Mouse (Mus musculus): ENCODE data around the gene Akt2. TPM values are rescaled to one million over a fixed set of nuclear protein-coding genes. Genes with fewer than 3 reads are reported as not detected.

Akt2 gene
- polyA plus RNA-seq, 1 experiment from 2014 or later = 83.7 TPM

DNA sequence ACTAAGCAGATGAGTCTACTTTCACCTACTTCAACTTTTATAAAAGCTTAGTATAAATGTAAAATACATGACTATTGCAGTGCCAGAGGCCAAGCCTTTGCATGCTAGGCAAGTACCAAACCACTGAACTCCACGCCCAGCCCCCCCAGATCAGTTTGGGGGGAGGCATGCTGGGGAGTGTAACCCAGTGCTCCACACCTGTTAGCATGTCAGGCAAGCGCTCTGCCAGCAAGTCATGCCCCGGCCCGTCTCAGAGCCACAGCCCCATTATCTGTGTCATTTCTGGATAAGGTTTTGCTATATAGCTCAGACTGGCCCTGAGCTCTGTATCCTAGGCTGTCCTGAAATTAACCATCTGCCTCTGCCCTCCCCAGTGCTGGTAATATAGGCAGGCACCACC lies 70.7 kb downstream of the Akt2 start:
- ATAC-seq = no peak
- no peak overlapping the region for H3K4me2 ChIP-seq (ENCODE audit: low read length)
- no peak overlapping the region for H3K27ac ChIP-seq (ENCODE audit: low read length)
- no peak overlapping the region for H3K9ac ChIP-seq (replicated peaks; ENCODE audit: low read depth, low read length)
- no peaks in the 10 kb centered on the region for H3K27me3 ChIP-seq (replicated peaks; ENCODE audit: control insufficient read depth, insufficient read depth, low read length)
- H3K4me1 ChIP-seq (replicated peaks; ENCODE audit: control insufficient read depth, insufficient read depth, low read length) = no peaks in the 10 kb centered on the region
- peaks cover 12% of the 10 kb centered on the region; the same call in 1 of the 2 replicates for H3K36me3 ChIP-seq (ENCODE audit: control insufficient read depth, insufficient read depth)
- no peak overlapping the region for H3K4me3 ChIP-seq (replicated peaks; ENCODE audit: low read length)
- H3K9me3 ChIP-seq (ENCODE audit: control insufficient read depth, low read length) = no peaks in the 10 kb centered on the region
- WGBS = 96% methylated on average over 4 of the region's 4 CpGs

DNA sequence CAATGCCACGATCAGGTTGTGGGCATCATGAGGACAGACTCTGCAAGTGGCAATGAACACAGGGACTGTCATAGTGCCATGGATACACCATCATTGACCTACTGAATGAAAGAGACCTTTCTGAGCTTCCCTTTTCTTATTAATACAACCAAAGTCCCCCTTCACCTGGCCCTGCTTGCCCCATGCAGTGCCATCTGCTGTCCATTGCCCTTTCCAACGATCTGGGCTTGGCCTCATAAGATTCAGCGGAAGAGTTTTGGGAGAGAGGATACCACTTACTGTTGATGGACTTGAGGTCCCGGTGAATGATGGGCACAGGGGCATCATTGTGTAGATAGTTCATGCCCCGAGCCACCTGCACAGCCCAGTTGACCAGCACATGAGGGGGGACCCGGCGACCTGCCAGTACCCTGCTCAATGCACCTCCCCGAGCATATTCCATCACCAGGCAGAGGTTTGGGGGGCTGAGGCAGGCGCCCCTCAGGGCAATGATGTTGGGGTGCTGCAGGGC lies 81.8 kb downstream of the Akt2 start:
- Histone ChIP-seq H3K27ac (ENCODE audit: low read length) (no peak overlapping the region), H3K4me1 (replicated peaks; ENCODE audit: control insufficient read depth, insufficient read depth, low read length) (peaks cover 42% of the 10 kb centered on the region), H3K4me3 (replicated peaks; ENCODE audit: low read length) (peak overlapping the region; percentile 88), H3K9ac (replicated peaks; ENCODE audit: low read depth, low read length) (peak overlapping the region; percentile 94), H3K9me3 (ENCODE audit: control insufficient read depth, low read length) (no peaks in the 10 kb centered on the region), H3K36me3 (ENCODE audit: control insufficient read depth, insufficient read depth) (peaks cover 3% of the 10 kb centered on the region; the same call in 1 of the 2 replicates), H3K4me2 (ENCODE audit: low read length) (peak overlapping the region; percentile 99), H3K27me3 (replicated peaks; ENCODE audit: control insufficient read depth, insufficient read depth, low read length) (no peaks in the 10 kb centered on the region)
- WGBS = 47% methylated on average over 9 of the region's 9 CpGs
- no peak for ATAC-seq

DNA sequence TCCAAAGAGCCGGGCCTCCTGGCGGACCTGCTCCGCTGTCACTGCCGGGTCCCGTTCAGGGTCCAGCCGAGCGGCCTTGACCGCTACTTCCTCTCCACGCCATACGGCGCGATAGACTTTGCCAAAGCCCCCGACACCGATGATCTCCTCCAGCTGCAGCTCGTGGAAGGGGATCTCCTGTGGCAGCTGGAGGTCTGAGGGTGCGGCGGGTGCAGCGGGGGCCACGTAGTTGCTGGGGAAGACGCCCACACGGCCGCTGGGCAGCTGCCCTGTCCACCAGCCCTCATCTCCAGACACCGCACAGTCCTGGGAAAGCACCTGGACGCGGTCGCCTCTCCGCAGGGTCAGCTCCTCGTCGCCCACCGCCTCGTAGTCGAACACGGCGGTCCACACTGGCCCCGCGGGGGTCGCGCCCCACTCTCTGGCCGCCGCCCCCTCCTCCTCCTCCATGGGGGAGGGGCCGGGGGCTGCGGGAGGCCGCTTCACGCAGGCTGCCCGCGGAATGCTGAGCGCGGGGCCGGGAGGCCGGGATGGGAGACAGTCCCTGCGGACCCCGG lies 82.3 kb downstream of the Akt2 start:
- 0 out of 2 replicates have a peak, but pooled peaks have one; percentile 2 for ATAC-seq
- peak overlapping the region; percentile 99 for H3K4me2 ChIP-seq (ENCODE audit: low read length)
- no peaks in the 10 kb centered on the region for H3K36me3 ChIP-seq (ENCODE audit: control insufficient read depth, insufficient read depth)
- H3K9ac ChIP-seq (replicated peaks; ENCODE audit: low read depth, low read length) = peak overlapping the region; percentile 94
- WGBS = 2% methylated on average over 24 of the region's 52 CpGs
- no peak overlapping the region for H3K27ac ChIP-seq (ENCODE audit: low read length)
- peak overlapping the region; percentile 88 for H3K4me3 ChIP-seq (replicated peaks; ENCODE audit: low read length)
- H3K9me3 ChIP-seq (ENCODE audit: control insufficient read depth, low read length) = no peaks in the 10 kb centered on the region
- no peaks in the 10 kb centered on the region for H3K27me3 ChIP-seq (replicated peaks; ENCODE audit: control insufficient read depth, insufficient read depth, low read length)
- peaks cover 42% of the 10 kb centered on the region for H3K4me1 ChIP-seq (replicated peaks; ENCODE audit: control insufficient read depth, insufficient read depth, low read length)

GRCm38 (mm10) chr7:27674195-27674521 lies 82.8 kb downstream of the Akt2 start:
- H3K4me2 ChIP-seq (ENCODE audit: low read length) = peak overlapping the region; percentile 99
- H3K4me3 ChIP-seq (replicated peaks; ENCODE audit: low read length) = peak overlapping the region; percentile 88
- 0% methylated on average over 33 of the region's 38 CpGs for WGBS
- peak; percentile 47; the same call in 1 of the 2 replicates for ATAC-seq
- peak overlapping the region; percentile 94 for H3K9ac ChIP-seq (replicated peaks; ENCODE audit: low read depth, low read length)
- no peaks in the 10 kb centered on the region for H3K36me3 ChIP-seq (ENCODE audit: control insufficient read depth, insufficient read depth)
- H3K27ac ChIP-seq (ENCODE audit: low read length) = peak overlapping the region; percentile 95
- H3K27me3 ChIP-seq (replicated peaks; ENCODE audit: control insufficient read depth, insufficient read depth, low read length) = no peaks in the 10 kb centered on the region
- H3K4me1 ChIP-seq (replicated peaks; ENCODE audit: control insufficient read depth, insufficient read depth, low read length) = peaks cover 42% of the 10 kb centered on the region
- H3K9me3 ChIP-seq (ENCODE audit: control insufficient read depth, low read length) = no peaks in the 10 kb centered on the region

- H3K9ac ChIP-seq (replicated peaks; ENCODE audit: low read depth, low read length) = peak within 1 kb of the TSS; percentile 94
- peaks cover 39% of the 10 kb centered on the region for H3K4me1 ChIP-seq (replicated peaks; ENCODE audit: control insufficient read depth, insufficient read depth, low read length)
- WGBS = under 1% methylated on average over 31 of the region's 31 CpGs
- H3K36me3 ChIP-seq (ENCODE audit: control insufficient read depth, insufficient read depth) = no peaks in the 10 kb centered on the region
- peak within 1 kb of the TSS; percentile 99 for H3K4me2 ChIP-seq (ENCODE audit: low read length)
- peak within 1 kb of the TSS; percentile 95 for H3K27ac ChIP-seq (ENCODE audit: low read length)
- ATAC-seq = peak; percentile 99
- no peaks in the 10 kb centered on the region for H3K27me3 ChIP-seq (replicated peaks; ENCODE audit: control insufficient read depth, insufficient read depth, low read length)
- H3K9me3 ChIP-seq (ENCODE audit: control insufficient read depth, low read length) = no peaks in the 10 kb centered on the region
- peak within 1 kb of the TSS; percentile 88 for H3K4me3 ChIP-seq (replicated peaks; ENCODE audit: low read length)
Observed at GRCm38 (mm10) chr7:27674522-27675221, 83.3 kb downstream of the Akt2 start, which contains the start of gene Map3k10. TSS of gene Map3k10 (minus strand) at chr7:27674598.

DNA sequence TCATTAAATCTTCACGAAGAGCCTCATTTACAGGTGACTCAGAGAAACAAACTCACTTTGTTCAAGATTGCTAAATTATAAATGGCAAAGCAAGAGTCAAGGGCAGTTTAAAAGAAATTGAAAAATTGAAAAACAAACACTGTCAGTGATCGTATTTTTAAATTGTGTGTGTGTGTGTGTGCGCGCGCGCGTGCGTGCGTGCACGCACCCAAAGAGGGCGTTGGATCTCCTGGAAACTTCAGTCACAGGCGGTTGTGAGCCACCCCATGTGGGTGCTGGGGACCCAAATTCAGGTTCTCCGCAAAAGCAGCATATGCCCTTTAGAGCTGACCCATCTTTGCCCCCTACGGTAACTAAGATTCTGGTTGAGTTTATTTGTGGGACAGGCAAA lies 83.9 kb downstream of the Akt2 start:
- H3K27me3 ChIP-seq (replicated peaks; ENCODE audit: control insufficient read depth, insufficient read depth, low read length) = no peaks in the 10 kb centered on the region
- no peak for ATAC-seq
- WGBS = 25% methylated on average over 14 of the region's 14 CpGs
- peaks cover 37% of the 10 kb centered on the region for H3K4me1 ChIP-seq (replicated peaks; ENCODE audit: control insufficient read depth, insufficient read depth, low read length)
- H3K9me3 ChIP-seq (ENCODE audit: control insufficient read depth, low read length) = no peaks in the 10 kb centered on the region
- H3K36me3 ChIP-seq (ENCODE audit: control insufficient read depth, insufficient read depth) = no peaks in the 10 kb centered on the region
- H3K27ac ChIP-seq (ENCODE audit: low read length) = no peak overlapping the region; the same call in 1 of the 2 replicates
- H3K4me2 ChIP-seq (ENCODE audit: low read length) = peak overlapping the region; percentile 78
- H3K4me3 ChIP-seq (replicated peaks; ENCODE audit: low read length) = peak overlapping the region; percentile 88
- H3K9ac ChIP-seq (replicated peaks; ENCODE audit: low read depth, low read length) = peak overlapping the region; percentile 94

GRCm38 (mm10) chr7:27683218-27683617 lies 91.9 kb downstream of the Akt2 start:
- H3K36me3 ChIP-seq (ENCODE audit: control insufficient read depth, insufficient read depth) = no peaks in the 10 kb centered on the region
- H3K9ac ChIP-seq (replicated peaks; ENCODE audit: low read depth, low read length) = no peak overlapping the region
- H3K27me3 ChIP-seq (replicated peaks; ENCODE audit: control insufficient read depth, insufficient read depth, low read length) = no peaks in the 10 kb centered on the region
- ATAC-seq = no peak
- H3K27ac ChIP-seq (ENCODE audit: low read length) = no peak overlapping the region
- no peak overlapping the region for H3K4me2 ChIP-seq (ENCODE audit: low read length)
- H3K4me1 ChIP-seq (replicated peaks; ENCODE audit: control insufficient read depth, insufficient read depth, low read length) = peaks cover 5% of the 10 kb centered on the region
- H3K4me3 ChIP-seq (replicated peaks; ENCODE audit: low read length) = no peak overlapping the region
- 74% methylated on average over 2 of the region's 2 CpGs for WGBS
- H3K9me3 ChIP-seq (ENCODE audit: control insufficient read depth, low read length) = no peaks in the 10 kb centered on the region

- H3K4me3 ChIP-seq (replicated peaks; ENCODE audit: low read length) = peak overlapping the region; percentile 34
- H3K27ac ChIP-seq (ENCODE audit: low read length) = no peak overlapping the region
- H3K4me1 ChIP-seq (replicated peaks; ENCODE audit: control insufficient read depth, insufficient read depth, low read length) = peaks cover 16% of the 10 kb centered on the region
- 37% methylated on average over 5 of the region's 5 CpGs for WGBS
- peak overlapping the region; percentile 50 for H3K4me2 ChIP-seq (ENCODE audit: low read length)
- H3K36me3 ChIP-seq (ENCODE audit: control insufficient read depth, insufficient read depth) = no peaks in the 10 kb centered on the region
- no peaks in the 10 kb centered on the region for H3K27me3 ChIP-seq (replicated peaks; ENCODE audit: control insufficient read depth, insufficient read depth, low read length)
- H3K9me3 ChIP-seq (ENCODE audit: control insufficient read depth, low read length) = no peaks in the 10 kb centered on the region
- H3K9ac ChIP-seq (replicated peaks; ENCODE audit: low read depth, low read length) = peak overlapping the region; percentile 46
- ATAC-seq = no peak
Observed at GRCm38 (mm10) chr7:27685220-27685619, 93.9 kb downstream of the Akt2 start.

- WGBS = 3% methylated on average over 6 of the region's 6 CpGs
- Histone ChIP-seq H3K27me3 (replicated peaks; ENCODE audit: control insufficient read depth, insufficient read depth, low read length) (no peaks in the 10 kb centered on the region), H3K9me3 (ENCODE audit: control insufficient read depth, low read length) (no peaks in the 10 kb centered on the region), H3K4me3 (replicated peaks; ENCODE audit: low read length) (peak overlapping the region; percentile 34), H3K36me3 (ENCODE audit: control insufficient read depth, insufficient read depth) (no peaks in the 10 kb centered on the region), H3K4me2 (ENCODE audit: low read length) (peak overlapping the region; percentile 50), H3K27ac (ENCODE audit: low read length) (no peak overlapping the region), H3K9ac (replicated peaks; ENCODE audit: low read depth, low read length) (peak overlapping the region; percentile 46), H3K4me1 (replicated peaks; ENCODE audit: control insufficient read depth, insufficient read depth, low read length) (peaks cover 16% of the 10 kb centered on the region)
- ATAC-seq = no peak
Observed at GRCm38 (mm10) chr7:27685681-27686080, 94.3 kb downstream of the Akt2 start.

Measured in forebrain, embryonic 16.5 days (tissue).